Mouse (Mus musculus): ENCODE data around the gene Pphln1.

DNA sequence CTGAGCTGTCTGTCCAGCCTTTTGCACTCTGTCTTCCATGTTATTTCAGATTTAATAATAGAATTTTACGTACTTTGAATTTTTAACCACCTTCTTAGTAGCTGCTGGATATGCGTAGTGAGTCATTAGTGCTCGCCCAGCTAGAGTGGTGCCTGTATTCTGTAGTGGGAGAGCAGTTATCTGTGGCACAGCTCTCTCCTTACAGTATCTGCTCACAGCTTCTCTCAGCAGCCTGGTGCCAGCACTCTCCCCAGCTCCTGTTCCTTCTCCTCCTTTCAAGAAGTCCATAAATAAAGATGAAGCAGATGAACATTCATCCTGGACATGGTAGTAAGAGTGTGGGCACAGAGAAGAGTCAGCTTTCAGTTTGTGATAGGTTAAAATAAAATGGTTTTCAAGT lies 76.1 kb downstream of the Pphln1 start:
- TF ChIP-seq CTCF (IDR thresholded peaks at IDR 0.05; ENCODE audit: low read depth), result no peak
- no peak for TF ChIP-seq EP300 (IDR thresholded peaks at IDR 0.05; ENCODE audit: low read depth)
